Mouse (Mus musculus) Patski (cell line): ENCODE results near the gene Gm44511. TPM values are rescaled to one million over a fixed set of nuclear protein-coding genes. Genes with fewer than 3 reads are reported as not detected.

Experiments used
- ATAC-seq: fragments of 100-300 bp; one replicate; pipeline ENCODE4 v1.8.0; 2021
- CTCF ChIA-PET: fragments of 350-600 bp; sonication (Branson Sonifier 250); formaldehyde crosslinking; loops from one replicate; lab custom pipeline; 2022; ENCODE audit warnings: inconsistent platforms; lab: Charles Lee
- POLR2A ChIA-PET: fragments of 350-600 bp; sonication (Branson Sonifier 250); formaldehyde crosslinking; loops from one replicate; lab custom pipeline; 2022; ENCODE audit warnings: antibody characterized with exemption, inconsistent platforms; lab: Charles Lee
- DNase-seq: peaks from one replicate; pipeline ENCODE4 v3.0.0-alpha.2; 2011; ENCODE audit warnings: low read depth, low spot score
- H3K27me3 ChIP-seq: fragments of 371-371 bp; one replicate; pipeline ENCODE4 v1.5.1; 2021
- CTCF ChIP-seq: fragments of 100-300 bp; IDR thresholded peaks from one replicate; pipeline ENCODE4 v1.5.1; 2021
- in situ Hi-C: fragments of 300-500 bp; cut with MboI; formaldehyde crosslinking; loops from 3 replicates; pipeline ENCODE4 v1.11.1; 2018; ENCODE audit warnings: low pct_unique_long_range_greater_than_20kb, mixed read lengths
- polyA plus RNA-seq: library from polyadenylated mRNA; unstranded; gene quantifications from one replicate; pipeline ENCODE4 v1.2.3, GENCODE M21; 2021

Gm44511 gene
- polyA plus RNA-seq, 1 experiment from 2014 or later: not detected

GRCm38 (mm10) chr6:128737445-128737844, 88.7 kb downstream of the Gm44511 start:
- no peak for ATAC-seq

GRCm38 (mm10) chr6:128736100-128736499, 90.0 kb downstream of the Gm44511 start:
- TF ChIP-seq CTCF: peak; percentile 37
- ATAC-seq: no peak
- ChIA-PET CTCF (interaction anchor here (1.0 kb wide), 1 partner anchor 10 kb away, joined by 3 read pairs; no protein-coding TSS in a partner anchor), POLR2A (no interaction called here)
- no peaks in the 10 kb centered on the region for H3K27me3 ChIP-seq
- no peak for DNase-seq
- in situ Hi-C loops: no loop called here

More at GRCm38 (mm10) chr6:128737445-128737844, 88.7 kb downstream of the Gm44511 start:
- POLR2A ChIA-PET: no interaction called here
- in situ Hi-C loops: no loop called here
- CTCF ChIA-PET: no interaction called here
- H3K27me3 ChIP-seq: no peaks in the 10 kb centered on the region
- TF ChIP-seq CTCF: no peak
- no peak for DNase-seq

- DNase-seq (no peak), ATAC-seq (no peak)
- H3K27me3 ChIP-seq: no peaks in the 10 kb centered on the region
- POLR2A ChIA-PET: no interaction called here
- CTCF ChIA-PET: interaction anchor here (1.2 kb wide), 1 partner anchor 20 kb away, joined by 4 read pairs; no protein-coding TSS in a partner anchor
- no peak for TF ChIP-seq CTCF
- in situ Hi-C loops: no loop called here
Measured at GRCm38 (mm10) chr6:128734896-128735295, 91.2 kb downstream of the Gm44511 start.

- POLR2A ChIA-PET: no interaction called here
- no peaks in the 10 kb centered on the region for H3K27me3 ChIP-seq
- ATAC-seq (no peak), DNase-seq (no peak)
- TF ChIP-seq CTCF: no peak
- CTCF ChIA-PET: interaction anchor here (1.2 kb wide), 1 partner anchor 19 kb away, joined by 4 read pairs; no protein-coding TSS in a partner anchor
- in situ Hi-C loops: no loop called here
Measured at GRCm38 (mm10) chr6:128733908-128734679, 92.0 kb downstream of the Gm44511 start.

GRCm38 (mm10) chr6:128732032-128732431, 94.1 kb downstream of the Gm44511 start:
- no peak for DNase-seq
- no peaks in the 10 kb centered on the region for H3K27me3 ChIP-seq
- in situ Hi-C loops: no loop called here
- POLR2A ChIA-PET: no interaction called here
- CTCF ChIA-PET: no interaction called here
- no peak for TF ChIP-seq CTCF
- ATAC-seq: no peak

Other genes with a start within 250 kb of the Gm44511 start
- gene A2ml1, start 244.7 kb downstream of the Gm44511 start, polyA plus RNA-seq: 0.12 TPM
- gene Klrb1a, start 202.8 kb downstream of the Gm44511 start, polyA plus RNA-seq: not detected
- not detected for gene Clec2h, start 163.9 kb downstream of the Gm44511 start, polyA plus RNA-seq
- gene Klrb1, start 103.3 kb downstream of the Gm44511 start, polyA plus RNA-seq: not detected
- not detected for gene Klrb1c, start 37.1 kb downstream of the Gm44511 start, polyA plus RNA-seq
- not detected for gene Klrb1b, start within 50 bp of the Gm44511 start, polyA plus RNA-seq
- not detected for gene Clec2i, start 61.3 kb upstream of the Gm44511 start, polyA plus RNA-seq
- not detected for gene BC035044, start 64.8 kb upstream of the Gm44511 start, polyA plus RNA-seq
- gene Clec2g, start 108.1 kb upstream of the Gm44511 start, polyA plus RNA-seq: 0.03 TPM
- not detected for gene Klrb1f, start 219.6 kb upstream of the Gm44511 start, polyA plus RNA-seq